15 mouse cellular contexts compared by ENCODE assay signal in genomic region chr1:155704182-155704581, GRCm38 (mm10). TPM values are rescaled to one million over a fixed set of nuclear protein-coding genes. Genes with fewer than 3 reads are reported as not detected.
DNase-seq lines count a peak whose midpoint lies in the region; ATAC-seq lines count a peak whose summit lies in the region.
"Had no signal": no experiment of that assay in that cellular context is flagged by ENCODE, and none has a peak within 500 bp of the region (broad histone marks: within the 10 kb centered on the region; RNA-seq: fewer than 3 reads in every experiment).

No protein-coding gene starts in this region.

- no peak for DNase-seq in limb, embryonic 10.5 days (ENCODE audit: low spot score)
- peak; percentile 24 for DNase-seq in mesoderm, embryonic 11.5 days (ENCODE audit: low read depth, low spot score)
- DNase-seq in thymus, postnatal 0 days (ENCODE audit: low spot score): no peak
- DNase-seq in layer of hippocampus, postnatal 10 days (ENCODE audit: low spot score in 2 of 2): no peak
- DNase-seq: gastrocnemius, adult 2 months; right cerebral cortex, adult 18-20 months had no signal

- H3K9me3 ChIP-seq in limb, embryonic 12.5 days: no peaks in the 10 kb centered on the region
- H3K9me3 ChIP-seq in limb, embryonic 10.5 days (replicated peaks): no peaks in the 10 kb centered on the region
- H3K9me3 ChIP-seq in forebrain, embryonic 16.5 days (ENCODE audit: control insufficient read depth, low read length): no peaks in the 10 kb centered on the region
- H3K9me3 ChIP-seq in stomach, embryonic 15.5 days: no peaks in the 10 kb centered on the region

- H3K36me3 ChIP-seq in limb, embryonic 12.5 days: no peaks in the 10 kb centered on the region
- H3K36me3 ChIP-seq in limb, embryonic 10.5 days: no peaks in the 10 kb centered on the region
- H3K36me3 ChIP-seq in forebrain, embryonic 16.5 days (ENCODE audit: control insufficient read depth, insufficient read depth): no peaks in the 10 kb centered on the region
- no peaks in the 10 kb centered on the region for H3K36me3 ChIP-seq in stomach, embryonic 15.5 days

- H3K27ac ChIP-seq in limb, embryonic 12.5 days: no peak overlapping the region
- H3K27ac ChIP-seq in limb, embryonic 10.5 days: no peak overlapping the region
- no peak overlapping the region for H3K27ac ChIP-seq in forebrain, embryonic 16.5 days (ENCODE audit: low read length)
- no peak overlapping the region for H3K27ac ChIP-seq in stomach, embryonic 15.5 days
- H3K27ac ChIP-seq: gastrocnemius, adult 2 months; kidney, postnatal 0 days had no signal

- H3K4me2 ChIP-seq in limb, embryonic 12.5 days: no peak overlapping the region
- H3K4me2 ChIP-seq in forebrain, embryonic 16.5 days (ENCODE audit: low read length): no peak overlapping the region
- no peak overlapping the region for H3K4me2 ChIP-seq in stomach, embryonic 15.5 days

- WGBS in limb, embryonic 12.5 days: 68% methylated on average over 5 of the region's 5 CpGs
- WGBS in limb, embryonic 10.5 days: 54% methylated on average over 5 of the region's 5 CpGs
- WGBS in forebrain, embryonic 16.5 days: 55% methylated on average over 5 of the region's 5 CpGs
- WGBS in stomach, embryonic 15.5 days: 46% methylated on average over 5 of the region's 5 CpGs

- 0 out of 2 replicates have a peak, but pooled peaks cover 3% of the 10 kb centered on the region for H3K27me3 ChIP-seq in limb, embryonic 12.5 days
- no peaks in the 10 kb centered on the region for H3K27me3 ChIP-seq in limb, embryonic 10.5 days (ENCODE audit: low read depth, poor library complexity, severe bottlenecking)
- no peaks in the 10 kb centered on the region for H3K27me3 ChIP-seq in forebrain, embryonic 16.5 days (replicated peaks; ENCODE audit: control insufficient read depth, insufficient read depth, low read length)
- H3K27me3 ChIP-seq in stomach, embryonic 15.5 days (replicated peaks): no peaks in the 10 kb centered on the region

- H3K9ac ChIP-seq in limb, embryonic 12.5 days (replicated peaks): no peak overlapping the region
- no peak overlapping the region for H3K9ac ChIP-seq in forebrain, embryonic 16.5 days (replicated peaks; ENCODE audit: low read depth, low read length)
- no peak overlapping the region for H3K9ac ChIP-seq in stomach, embryonic 15.5 days

- H3K4me1 ChIP-seq in limb, embryonic 12.5 days (replicated peaks): 0 out of 2 replicates have a peak, but pooled peaks cover 3% of the 10 kb centered on the region
- peaks cover 3% of the 10 kb centered on the region for H3K4me1 ChIP-seq in limb, embryonic 10.5 days
- peaks cover 3% of the 10 kb centered on the region; the same call in 1 of the 2 replicates for H3K4me1 ChIP-seq in forebrain, embryonic 16.5 days (replicated peaks; ENCODE audit: control insufficient read depth, insufficient read depth, low read length)
- no peaks in the 10 kb centered on the region for H3K4me1 ChIP-seq in stomach, embryonic 15.5 days

- H3K4me3 ChIP-seq in limb, embryonic 12.5 days (replicated peaks): no peak overlapping the region
- no peak overlapping the region for H3K4me3 ChIP-seq in limb, embryonic 10.5 days
- H3K4me3 ChIP-seq in forebrain, embryonic 16.5 days (replicated peaks; ENCODE audit: low read length): no peak overlapping the region
- no peak overlapping the region for H3K4me3 ChIP-seq in stomach, embryonic 15.5 days (replicated peaks)
- H3K4me3 ChIP-seq: gastrocnemius, adult 2 months had no signal

- peak; percentile 61 for ATAC-seq in limb, embryonic 12.5 days (ENCODE audit: insufficient number of reproducible peaks, insufficient read depth, low FRiP score, low TSS enrichment, low read depth)
- ATAC-seq in forebrain, embryonic 16.5 days: peak; percentile 49; the same call in 1 of the 2 replicates
- 0 out of 2 replicates have a peak, but pooled peaks have one; percentile 35 for ATAC-seq in stomach, embryonic 15.5 days (ENCODE audit: insufficient read depth, low FRiP score, low read depth)

RNA-seq across cellular contexts. Expression of gene Lhx4, which starts 47.3 kb away (rescaled TPM):
- polyA plus RNA-seq in limb, embryonic 12.5 days (2016; fragmentation: Nextera tagmentation; extraction: Ambion mirVana): not detected in 2 replicates
- 0.23 TPM in 1 of 2 replicates, not detected in the other for polyA plus RNA-seq in limb, embryonic 10.5 days (2016; fragmentation: Nextera tagmentation; extraction: Ambion mirVana)
- polyA plus RNA-seq in forebrain, embryonic 16.5 days (2015; fragmentation: Nextera tagmentation; extraction: Ambion mirVana): not detected in 2 replicates
- 0.03 and 0.04 TPM in 2 replicates for polyA plus RNA-seq in stomach, embryonic 15.5 days (2015; fragmentation: Nextera tagmentation; extraction: Ambion mirVana)
- 0.05 TPM in 1 of 2 replicates, not detected in the other for polyA plus RNA-seq in thymus, postnatal 0 days (2015; fragmentation: Nextera tagmentation; extraction: Ambion mirVana)
- total RNA-seq in layer of hippocampus, postnatal 10 days (2021): not detected
- total RNA-seq: common myeloid progenitor, adult 5-6 weeks; gastrocnemius, adult 2 months; left cerebral cortex, adult 8-10 months; monocyte, adult 5-6 weeks had no signal
- polyA plus RNA-seq: heart, embryonic 16.5 days; kidney, postnatal 0 days; liver, embryonic 16.5 days had no signal
